Mouse (Mus musculus) cerebellum, postnatal 10 days (tissue): ENCODE results near the gene Akr1cl.
"Not testable (repeated sequence)": the region's sequence is repeated elsewhere in the genome, so short reads cannot be mapped to it uniquely, and the experiment has no call there.

Experiments
- DNase-seq, 2 experiments: peaks; one replicate each; pipeline ENCODE4 v3.0.0; 2021; ENCODE audit warnings: mixed read lengths in 2 of 2

Gene Akr1cl

DNA sequence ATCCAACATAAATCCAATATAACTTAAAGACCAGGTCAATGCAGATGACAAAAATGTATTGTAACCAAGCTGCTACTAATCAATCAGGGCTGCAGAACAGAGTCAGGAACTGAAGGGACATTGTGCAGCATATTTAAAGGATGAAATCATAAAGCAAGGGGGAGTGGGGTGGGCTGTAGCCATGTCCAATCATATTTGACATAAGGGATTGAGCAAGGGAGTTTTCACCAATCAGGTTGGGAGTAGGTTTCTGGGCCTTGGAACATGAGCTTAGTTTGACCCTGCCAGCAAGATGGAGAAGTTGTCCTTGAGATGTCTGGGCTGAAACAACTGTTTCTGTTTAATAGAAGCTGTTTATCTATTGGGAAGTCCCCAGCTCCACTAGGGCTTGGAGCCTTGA lies at the start of gene Akr1cl:
TSS of gene Akr1cl (minus strand) at position 119 of the 400 bp plus-strand sequence.
- DNase-seq: no peak

DNA sequence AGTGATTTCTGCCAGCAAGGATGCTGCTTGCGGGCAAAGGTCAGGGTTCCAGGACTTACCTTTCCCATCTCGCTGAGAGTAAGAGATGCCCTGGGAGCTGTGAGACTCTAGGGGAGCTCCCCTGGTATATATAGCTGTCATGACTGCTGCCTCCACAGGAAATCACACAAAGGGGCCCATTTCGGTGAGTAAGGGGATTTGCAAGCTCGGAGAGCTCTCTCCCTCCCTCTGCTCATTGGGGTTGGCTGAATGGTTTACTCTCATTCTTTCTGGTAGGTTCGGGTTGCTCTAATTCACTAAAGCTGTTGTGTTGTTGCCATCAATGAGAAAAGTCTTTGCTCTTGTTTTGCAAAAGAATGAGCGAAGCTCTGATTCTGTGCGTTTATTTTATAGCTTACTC lies 49.6 kb upstream of the Akr1cl start, which contains the start of gene Crygb:
TSS of gene Crygb (minus strand) at position 101 of the 400 bp plus-strand sequence.
- no peak for DNase-seq

DNA sequence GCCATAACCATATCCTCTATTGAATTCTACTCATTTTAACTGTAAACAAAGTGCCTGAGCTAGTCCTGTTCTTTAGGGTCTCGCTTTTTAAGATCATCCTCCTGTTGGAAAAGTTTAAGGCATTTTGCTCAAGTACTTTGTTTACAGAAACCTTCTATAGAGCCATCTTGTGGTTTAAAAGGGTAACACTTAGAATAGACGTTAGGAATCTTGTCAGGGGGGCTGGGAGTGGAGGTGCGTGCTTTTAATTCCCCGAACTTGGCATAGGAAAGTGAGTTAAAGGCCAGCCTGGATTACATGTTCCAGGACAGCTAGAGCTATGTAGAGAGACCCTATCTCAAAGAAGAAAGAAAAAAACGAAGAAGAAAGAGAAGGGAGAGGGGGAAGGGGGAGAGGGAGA lies 43.0 kb upstream of the Akr1cl start:
- DNase-seq: peak in 1 of 2 experiments; percentile 16

DNA sequence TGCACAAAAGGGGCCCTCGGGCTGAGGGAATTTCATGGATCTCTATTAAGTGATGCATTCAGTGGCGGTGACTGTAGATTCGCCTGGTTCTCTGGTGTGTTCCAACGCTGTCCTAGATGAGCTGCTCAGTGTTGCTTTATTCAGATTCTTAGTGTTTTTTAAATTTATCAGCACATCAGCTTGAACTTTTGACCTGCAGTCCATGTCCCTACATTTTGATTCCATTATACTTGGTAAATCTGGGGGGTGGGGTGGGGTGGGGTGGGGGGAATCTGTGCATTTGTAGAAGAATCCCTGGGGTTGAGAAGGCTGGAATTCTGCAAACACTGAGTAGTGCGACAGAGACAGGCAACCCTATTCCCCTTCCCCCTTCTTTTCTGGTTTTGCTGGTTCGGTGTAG lies 41.0 kb upstream of the Akr1cl start, which contains the start of gene Crygc:
TSS of gene Crygc (minus strand) at position 101 of the 400 bp plus-strand sequence.
- no peak for DNase-seq

DNA sequence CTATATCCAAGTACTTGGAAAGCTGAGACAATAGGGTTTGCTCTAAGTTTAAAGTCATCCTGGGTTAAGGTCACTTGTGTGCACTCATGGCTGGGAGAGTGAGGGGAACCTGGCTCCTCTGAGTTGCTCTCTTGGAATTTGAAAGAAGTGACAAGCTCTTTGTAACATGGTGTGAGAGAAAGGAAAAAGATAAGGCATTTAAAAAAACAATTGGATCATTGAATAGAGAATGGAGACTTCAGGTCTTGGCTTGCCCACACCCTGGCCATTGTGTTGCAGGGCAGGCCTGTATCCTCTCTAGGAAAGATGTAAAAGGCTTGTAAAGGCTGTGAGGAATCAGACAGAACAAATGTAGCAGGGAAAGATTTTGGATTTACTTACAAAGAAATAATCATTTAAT lies 35.3 kb upstream of the Akr1cl start:
- DNase-seq: no peak

DNA sequence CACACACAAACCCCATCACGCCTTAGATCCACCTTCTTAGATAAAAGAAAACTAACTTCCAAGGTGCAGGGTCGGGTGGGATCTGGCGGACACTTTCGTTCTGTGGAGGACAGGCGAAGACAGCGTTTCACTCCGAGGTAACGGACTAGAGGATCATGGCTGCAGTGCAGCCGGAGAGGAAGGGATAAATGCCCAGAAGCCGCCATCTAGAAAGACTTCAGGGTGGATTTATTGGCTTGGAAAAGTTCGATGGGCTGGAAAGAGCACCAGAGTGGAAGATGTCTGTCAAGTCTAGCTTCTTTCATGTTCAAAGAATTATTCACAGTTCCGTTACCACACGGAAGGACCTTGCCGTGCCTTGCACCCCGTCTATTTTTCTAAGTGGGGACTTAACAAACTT lies 31.6 kb upstream of the Akr1cl start:
- peak; percentile 9 to 12 for DNase-seq

DNA sequence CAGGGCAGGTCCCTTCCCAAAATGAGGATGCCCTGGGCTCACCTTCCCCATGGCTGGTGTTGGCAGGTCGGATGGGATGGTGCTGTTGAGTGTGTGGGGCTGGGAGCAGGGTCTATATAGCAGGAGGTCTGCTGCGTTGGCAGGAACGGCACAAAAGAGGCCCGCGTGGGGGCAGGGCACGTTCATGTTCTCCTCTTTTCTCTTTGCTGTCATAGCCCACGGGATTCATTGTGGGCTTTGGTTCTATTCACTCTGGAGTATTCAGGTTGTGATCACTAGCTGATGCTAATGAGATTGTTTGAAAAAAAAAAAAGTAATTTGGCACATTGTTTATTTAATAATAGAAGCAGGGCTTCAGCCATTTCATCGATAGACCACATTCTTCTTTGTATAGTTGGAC lies 30.8 kb upstream of the Akr1cl start, which contains the start of gene Crygd:
TSS of gene Crygd (minus strand) at position 101 of the 400 bp plus-strand sequence.
- no peak for DNase-seq

DNA sequence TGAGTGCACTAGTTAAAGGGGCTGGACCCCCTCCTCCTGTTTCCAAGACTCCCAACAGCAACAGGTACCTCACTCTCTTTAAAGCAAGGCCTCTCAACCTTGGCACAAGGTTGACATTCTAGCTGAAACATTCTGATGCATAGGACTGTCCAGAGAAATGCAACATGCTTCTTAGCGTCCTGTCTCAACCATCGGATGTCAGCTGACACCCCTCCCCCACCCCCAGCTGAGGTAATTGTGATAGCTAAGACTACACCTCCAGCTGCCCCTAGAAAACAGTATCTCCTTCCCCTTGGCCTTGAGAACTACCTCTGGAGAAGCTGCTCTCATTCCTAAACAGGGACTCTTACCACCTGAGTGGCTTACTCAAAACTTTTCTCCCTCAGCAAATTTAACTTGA lies 19.6 kb upstream of the Akr1cl start:
- no peak for DNase-seq

DNA sequence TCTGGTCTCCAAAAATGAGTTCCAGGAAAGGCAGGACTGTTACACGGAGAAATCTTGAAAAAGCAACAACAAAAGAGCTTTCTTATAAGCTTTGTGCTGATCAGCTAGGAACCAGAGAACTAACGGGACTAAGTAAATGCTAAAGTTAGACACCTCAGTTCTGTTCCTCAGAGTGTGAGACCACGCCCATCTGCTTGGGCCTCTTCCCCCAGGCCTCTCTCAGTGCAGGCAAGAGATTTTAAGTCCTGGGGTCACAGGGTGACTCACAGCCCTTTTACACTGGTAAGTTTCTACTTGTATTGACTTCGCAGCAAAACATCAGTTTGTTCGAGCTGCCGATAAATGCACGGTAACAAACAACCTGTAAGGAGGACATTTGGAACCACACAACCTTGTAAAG lies 19.1 kb upstream of the Akr1cl start:
- DNase-seq: no peak

DNA sequence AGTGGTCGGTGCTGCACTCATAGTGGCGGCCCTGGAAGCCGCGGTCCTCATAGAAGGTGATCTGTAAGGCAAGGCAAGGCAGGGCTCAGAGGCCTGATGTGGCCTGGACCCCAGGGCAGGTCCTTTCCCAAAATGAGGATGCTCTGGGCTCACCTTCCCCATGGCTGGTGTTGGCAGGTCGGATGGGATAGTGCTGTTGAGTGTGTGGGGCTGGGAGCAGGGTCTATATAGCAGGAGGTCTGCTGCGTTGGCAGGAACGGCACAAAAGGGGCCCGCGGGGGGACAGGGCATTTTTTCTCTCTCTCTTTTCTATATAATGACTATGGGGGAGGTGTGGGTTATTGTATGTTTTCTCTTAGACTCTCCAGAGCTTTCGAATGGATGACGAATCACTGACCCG lies 18.4 kb upstream of the Akr1cl start, which contains the start of gene Cryge:
TSS of gene Cryge (minus strand) at position 198 of the 400 bp plus-strand sequence.
- not testable (repeated sequence) for DNase-seq

DNA sequence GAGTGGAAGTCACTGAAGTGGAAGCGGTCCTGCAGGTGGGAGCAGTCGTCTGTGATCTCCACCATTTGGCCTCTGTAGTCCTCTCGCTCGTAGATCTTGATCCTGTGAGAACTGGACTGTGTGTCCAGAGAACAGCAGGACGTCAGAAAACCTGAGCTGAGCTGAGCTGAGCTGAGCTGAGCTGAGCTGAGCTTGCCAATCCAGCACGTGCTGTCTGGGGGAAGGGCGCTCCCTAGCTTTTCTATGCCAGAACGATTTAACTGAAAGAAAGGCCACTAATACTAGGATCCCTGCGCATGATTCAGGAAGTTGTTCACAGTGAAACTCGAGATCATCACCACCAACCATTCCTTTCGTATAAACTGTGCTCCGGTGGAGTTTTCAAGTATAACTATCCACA lies 16.2 kb upstream of the Akr1cl start:
- DNase-seq: peak; percentile 78 to 82

DNA sequence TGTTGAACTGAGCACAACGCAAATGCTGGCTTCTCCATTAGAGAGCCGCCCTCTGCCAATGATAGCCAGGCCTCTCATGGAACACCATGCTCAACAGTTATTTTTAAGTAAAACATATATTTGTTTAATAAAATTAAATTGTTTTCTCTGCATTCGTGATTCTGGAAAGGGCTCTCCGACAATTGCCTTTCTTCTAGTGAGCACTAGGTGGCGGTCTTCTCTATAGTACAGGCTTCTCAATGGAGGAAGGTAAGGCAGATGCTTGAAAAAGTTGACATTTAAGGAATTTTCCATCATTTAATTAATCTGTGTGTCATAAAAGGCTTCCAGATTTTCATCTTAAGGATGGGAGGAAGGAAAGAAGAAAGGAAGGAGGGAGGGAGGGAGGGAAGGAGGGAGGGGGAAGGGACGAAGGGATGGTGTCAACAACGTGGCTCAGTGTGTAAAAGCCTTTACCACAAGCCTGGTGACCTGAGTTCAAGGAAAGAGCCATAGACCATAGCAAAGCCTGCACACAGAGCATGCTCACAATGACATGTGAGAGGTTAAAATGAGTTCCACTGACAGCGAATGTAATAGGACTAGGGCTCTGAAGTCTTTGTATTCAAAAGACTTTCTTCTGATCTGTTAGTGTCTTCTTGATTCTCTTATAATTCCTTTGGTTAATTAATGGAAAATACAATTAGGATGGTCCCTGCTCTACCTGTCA lies 14.0 kb upstream of the Akr1cl start:
- DNase-seq: peak; percentile 55 to 66

DNA sequence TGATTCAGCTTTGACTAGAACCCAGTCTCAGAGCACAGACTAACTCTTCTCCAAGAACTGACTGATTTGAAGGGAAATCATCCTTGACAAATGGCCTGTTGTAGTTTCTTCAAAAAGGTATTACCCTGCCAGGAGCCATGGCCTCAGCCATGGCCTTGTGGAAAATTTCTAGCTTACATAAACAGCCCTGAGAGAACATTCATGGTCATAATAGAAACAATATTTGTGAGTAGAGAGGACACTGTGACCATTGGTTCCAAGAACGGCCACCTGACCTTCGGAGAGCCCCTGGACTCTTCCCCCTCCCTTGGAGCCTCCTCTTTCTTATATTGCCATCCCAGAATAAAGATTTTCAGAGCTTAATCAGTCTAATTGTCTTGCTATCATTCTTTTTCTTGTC lies 10.9 kb upstream of the Akr1cl start:
- no peak for DNase-seq

DNA sequence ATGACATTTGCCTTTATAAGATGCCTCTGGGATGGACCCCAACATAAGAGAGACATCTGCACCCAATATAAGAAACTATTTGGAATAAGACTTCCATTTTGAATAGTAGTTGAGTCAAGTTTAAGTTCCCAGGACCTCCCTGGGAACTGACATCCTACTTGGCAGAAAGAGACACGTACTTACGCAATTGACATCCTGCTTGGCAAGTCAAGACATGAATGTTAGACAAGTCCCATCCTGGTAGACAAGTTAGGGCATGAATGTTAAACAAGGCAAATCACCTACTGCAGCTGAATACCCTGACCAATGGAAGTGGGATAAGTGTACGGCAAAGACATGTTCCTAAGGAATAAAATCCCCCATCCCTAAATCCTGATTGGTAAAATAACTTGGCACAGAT lies 9.3 kb upstream of the Akr1cl start:
- DNase-seq: no peak

DNA sequence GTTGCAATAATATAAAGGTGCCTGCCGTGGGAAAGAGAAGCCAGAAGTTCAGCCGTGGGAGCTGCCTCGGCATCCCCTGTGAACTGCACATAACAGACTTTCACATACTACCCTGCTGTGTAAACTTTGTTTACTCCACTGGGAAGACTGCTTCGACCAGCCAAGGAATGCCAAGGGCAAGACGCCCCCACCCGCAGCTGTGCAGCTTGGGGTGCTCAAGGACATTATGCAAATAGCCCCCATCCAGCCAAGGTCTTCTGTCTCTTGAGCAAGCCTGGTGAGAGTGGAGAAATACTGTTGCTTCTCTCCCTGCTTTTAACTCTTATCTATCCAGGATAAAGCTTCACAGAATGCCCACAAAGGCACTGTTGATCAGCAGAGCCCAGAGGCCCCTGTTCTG lies 8.2 kb upstream of the Akr1cl start:
- DNase-seq: no peak

DNA sequence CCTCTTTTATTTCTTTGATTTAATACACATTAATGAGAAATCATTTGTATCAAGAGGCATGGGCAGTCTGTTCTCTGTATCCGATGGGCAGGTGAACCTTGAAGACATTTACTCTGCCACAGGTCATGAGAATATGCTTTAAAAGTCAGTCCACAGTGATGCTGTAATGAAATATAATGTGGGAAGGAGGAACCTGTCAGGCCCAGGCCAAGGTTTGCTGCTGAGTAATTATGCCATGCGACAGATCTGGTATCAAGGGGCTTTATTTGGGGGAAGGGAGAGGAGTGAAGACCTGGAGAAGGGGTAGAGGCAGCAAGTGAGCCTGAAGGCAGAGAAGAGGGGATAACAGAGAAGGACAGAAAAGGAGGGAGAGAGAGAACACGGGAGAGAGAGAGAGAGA lies 7.1 kb upstream of the Akr1cl start:
- no peak for DNase-seq

DNA sequence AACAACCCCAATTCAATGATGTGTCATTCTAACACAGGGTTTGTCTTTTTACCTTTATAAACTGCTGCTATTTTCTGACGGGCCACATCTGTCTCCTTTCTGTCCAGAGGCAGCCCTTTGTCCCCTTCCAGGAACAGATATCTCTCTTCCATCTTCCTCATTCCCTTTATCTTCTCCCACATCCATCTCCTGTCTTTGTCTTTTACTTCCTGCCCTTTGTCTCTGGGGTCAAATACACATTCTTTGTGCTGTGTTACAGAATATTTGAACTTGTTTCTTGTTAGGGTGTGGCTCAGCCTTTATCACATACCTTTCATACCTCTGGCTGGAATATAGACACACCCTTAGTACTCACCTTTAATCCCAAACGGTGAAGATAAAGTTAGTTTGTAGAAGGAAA lies 5.0 kb upstream of the Akr1cl start:
- DNase-seq: no peak

DNA sequence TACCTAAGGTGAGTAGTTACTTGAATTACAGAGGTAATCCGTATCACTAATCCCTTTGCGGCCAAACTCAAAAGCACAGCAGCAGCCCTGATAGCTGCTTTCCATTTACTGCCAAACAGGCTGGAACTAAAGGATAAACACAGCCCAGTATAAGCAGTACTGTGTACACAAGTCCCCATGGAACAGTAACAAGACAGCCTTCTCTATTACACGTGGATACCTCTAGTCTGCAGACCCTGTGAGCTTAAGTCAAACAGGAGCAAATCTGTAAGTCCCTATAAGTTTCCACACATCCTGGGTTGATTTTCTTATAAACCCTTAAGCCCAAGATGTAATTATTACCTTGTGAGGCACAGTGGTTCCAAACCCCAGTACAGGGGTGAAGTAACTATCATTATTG lies 3.0 kb upstream of the Akr1cl start:
- DNase-seq: no peak

DNA sequence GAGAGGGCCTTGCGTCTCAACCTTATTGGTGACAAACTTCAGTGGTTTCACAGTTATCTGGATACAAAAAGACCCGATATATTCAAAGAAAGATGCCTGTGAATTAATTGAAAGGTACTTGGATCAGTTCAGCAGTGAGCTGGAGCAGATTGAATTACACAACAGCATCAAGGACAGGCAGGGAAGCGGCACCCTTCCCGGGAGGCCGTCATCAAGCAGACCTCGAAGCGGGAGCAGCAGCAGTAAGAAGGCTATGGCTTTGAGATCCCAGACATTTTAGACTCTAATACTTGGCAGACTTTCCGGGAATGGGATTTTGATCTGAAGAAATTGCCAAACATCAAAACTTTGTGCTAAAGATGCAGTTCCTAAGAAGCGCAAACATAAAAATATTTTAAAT lies 4.4 kb downstream of the Akr1cl start:
- peak in 1 of 2 experiments; percentile 22 for DNase-seq

DNA sequence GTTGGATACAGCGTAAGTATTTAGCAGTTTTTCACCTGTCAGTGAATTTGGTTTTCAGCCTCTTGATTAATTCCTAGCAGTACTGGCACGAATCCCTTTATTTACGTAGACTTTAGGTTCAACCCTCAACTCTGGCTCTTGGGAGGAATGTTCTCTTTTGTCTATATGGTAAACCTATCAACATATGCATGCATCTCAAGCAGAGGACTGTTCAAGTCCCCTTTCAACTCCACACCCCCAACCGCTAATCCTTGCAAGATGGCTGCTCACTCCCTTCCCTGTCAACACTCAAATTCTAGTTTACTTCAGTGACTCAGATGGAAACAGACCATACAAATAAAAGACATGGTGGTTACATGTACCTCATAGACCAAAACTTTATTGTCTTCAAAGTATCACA lies 19.8 kb downstream of the Akr1cl start:
- DNase-seq: no peak

DNA sequence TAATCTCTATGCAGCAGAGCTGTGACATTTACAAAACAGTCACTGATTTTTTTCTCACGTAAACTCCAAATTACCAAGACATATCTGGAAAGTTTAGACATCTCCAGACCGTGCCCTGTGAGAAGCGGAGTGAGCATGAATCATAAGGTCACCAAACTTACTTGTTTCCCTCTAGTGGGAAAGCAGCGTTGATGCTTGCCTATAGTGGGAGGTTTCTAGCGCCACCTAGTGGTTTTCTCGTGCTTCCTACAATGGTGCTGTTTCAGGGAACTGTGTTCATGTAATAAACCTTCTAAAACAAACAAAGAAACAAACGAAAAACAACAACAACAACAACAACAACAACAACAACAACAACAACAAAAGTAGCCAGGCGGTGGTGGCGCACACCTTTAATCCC lies 22.4 kb downstream of the Akr1cl start:
- peak; percentile 78 to 90 for DNase-seq

DNA sequence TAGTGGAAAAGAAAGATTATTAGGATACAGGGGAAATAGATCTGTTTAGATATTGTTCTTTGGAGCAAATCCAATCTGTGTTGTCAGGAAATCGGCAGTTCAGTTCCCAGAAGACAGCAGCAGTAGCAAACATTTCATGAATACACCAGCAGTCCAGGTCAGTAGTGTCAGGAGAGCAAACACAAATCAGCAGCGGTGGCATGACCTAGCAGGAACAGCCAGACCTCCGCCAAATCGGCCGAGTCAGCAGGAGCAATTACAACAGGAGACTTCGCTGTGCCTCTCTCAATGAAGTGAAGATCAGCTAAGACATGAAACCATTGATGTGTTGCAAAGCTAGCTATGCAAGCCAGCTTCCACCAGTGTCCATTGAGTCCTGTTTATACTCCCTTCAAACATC lies 27.0 kb downstream of the Akr1cl start:
- no peak for DNase-seq

DNA sequence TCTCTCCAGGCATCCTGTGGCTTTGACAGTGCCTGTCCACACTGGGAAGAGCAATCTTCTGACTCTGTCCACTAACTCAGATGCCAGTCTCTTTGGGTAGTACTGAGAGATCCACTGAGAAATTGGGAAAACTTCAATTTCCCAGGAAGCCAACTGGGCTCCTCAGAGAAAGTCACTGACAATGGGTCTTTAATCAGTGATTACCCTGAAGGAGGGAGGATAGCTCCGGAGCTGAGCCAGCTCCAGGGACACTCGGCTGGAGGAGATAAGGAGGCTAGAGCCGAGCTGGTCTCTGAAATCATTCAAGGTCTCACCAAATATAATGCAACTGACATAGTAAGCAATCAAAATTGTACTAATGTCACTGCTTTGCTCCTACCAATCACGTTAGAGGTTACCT lies 28.0 kb downstream of the Akr1cl start:
- no peak for DNase-seq

DNA sequence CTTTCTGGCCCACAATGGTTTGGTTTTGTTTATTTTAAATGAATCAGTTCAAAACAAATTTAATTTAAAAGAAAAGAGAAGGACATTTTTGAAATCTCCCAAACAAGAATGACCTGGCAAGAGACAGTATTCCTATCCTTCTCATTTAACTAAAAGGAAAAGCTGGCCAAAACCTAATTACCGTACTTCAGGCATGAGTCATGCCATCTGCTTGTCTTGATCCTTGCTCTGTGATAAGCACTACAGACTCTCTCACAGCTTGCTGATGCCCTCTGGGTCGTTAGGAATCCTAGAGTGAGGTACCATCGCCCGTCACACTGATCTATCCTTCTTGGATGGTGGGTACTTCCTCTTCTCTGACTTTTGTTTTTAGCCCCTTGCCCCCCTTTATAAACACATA lies 39.4 kb downstream of the Akr1cl start:
- DNase-seq: peak; percentile 42 to 48

DNA sequence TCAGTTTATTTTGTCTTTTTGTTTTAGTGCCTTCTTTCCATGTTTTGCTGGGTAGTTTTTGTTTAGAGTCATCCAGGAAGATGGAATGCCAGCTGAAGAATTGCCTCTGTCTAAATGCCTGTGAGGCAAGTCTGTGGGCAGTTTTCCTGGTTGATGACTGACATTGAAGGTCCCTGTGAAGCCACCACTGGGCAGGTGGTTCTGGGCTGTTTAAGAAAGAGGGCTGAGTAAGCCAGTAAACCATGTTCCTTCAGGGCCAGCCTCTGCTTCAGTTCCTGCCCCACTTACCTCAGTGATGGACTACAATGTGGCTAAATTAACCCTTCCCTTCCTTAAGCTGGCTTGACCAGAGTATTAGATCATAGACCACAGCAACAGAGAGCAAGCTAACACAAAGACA lies 44.4 kb downstream of the Akr1cl start:
- DNase-seq: no peak
